30 mouse cellular contexts compared by ENCODE assay signal in the genomic region with DNA sequence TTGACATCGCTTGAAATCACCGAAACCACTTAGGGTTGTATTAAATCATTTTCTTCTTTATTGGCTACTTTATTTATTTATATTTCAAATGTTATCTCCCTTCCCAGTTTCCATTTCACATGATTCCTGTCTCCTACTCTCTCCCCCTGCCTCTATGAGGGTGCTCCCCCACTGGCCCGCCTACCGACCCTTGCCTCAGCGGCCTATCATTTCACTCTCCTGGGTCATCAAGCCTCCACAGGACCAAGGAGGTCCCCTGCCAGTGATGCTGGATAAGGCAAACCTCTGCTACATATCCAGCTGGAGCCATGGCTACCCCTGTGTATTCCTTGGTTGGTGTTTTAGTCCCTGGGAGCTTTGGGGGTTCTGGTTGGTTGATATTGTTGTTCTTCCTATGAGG.
"Had no signal": no experiment of that assay in that cellular context is flagged by ENCODE, and none has a peak within 500 bp of the region (broad histone marks: within the 10 kb centered on the region; RNA-seq: fewer than 3 reads in every experiment).

No protein-coding gene starts in this region.

- DNase-seq: left cerebral cortex, postnatal 4 days; liver; liver, embryonic 13.5 days; liver, postnatal 0 days; lung, adult 18-20 months; lung, adult 2 months; lung, embryonic 14.5 days; lung, postnatal 10 days; lung, postnatal 14 days; lung, postnatal 36 days; lung, postnatal 4 days; midbrain, embryonic 14.5 days had no signal

- H3K27me3 ChIP-seq: limb, embryonic 12.5 days; limb, embryonic 13.5 days; limb, embryonic 15.5 days; liver, embryonic 12.5 days; liver, embryonic 13.5 days; liver, embryonic 15.5 days; lung, embryonic 15.5 days; megakaryocyte, embryonic 14.5 days; midbrain, embryonic 13.5 days; midbrain, embryonic 15.5 days; neural tube, embryonic 12.5 days had no signal

- H3K9me3 ChIP-seq: limb, embryonic 10.5 days; limb, embryonic 12.5 days; limb, embryonic 13.5 days; limb, embryonic 15.5 days; liver, embryonic 12.5 days; liver, embryonic 13.5 days; liver, embryonic 15.5 days; lung, embryonic 15.5 days; megakaryocyte, embryonic 14.5 days; midbrain, embryonic 10.5 days; midbrain, embryonic 15.5 days; neural tube, embryonic 12.5 days had no signal

- H3K4me1 ChIP-seq: limb, embryonic 10.5 days; limb, embryonic 12.5 days; limb, embryonic 13.5 days; limb, embryonic 15.5 days; liver, embryonic 12.5 days; liver, embryonic 13.5 days; liver, embryonic 15.5 days; lung, embryonic 15.5 days; megakaryocyte, embryonic 14.5 days; midbrain, embryonic 10.5 days; midbrain, embryonic 13.5 days; midbrain, embryonic 15.5 days; neural tube, embryonic 12.5 days had no signal

- H3K4me2 ChIP-seq: limb, embryonic 12.5 days; limb, embryonic 13.5 days; limb, embryonic 15.5 days; liver, embryonic 11.5 days; liver, embryonic 12.5 days; liver, embryonic 13.5 days; liver, embryonic 15.5 days; lung, embryonic 14.5 days; lung, embryonic 15.5 days; midbrain, embryonic 11.5 days; midbrain, embryonic 13.5 days; midbrain, embryonic 15.5 days; neural tube, embryonic 12.5 days had no signal

- ATAC-seq: liver, embryonic 12.5 days; liver, postnatal 0 days; lung, postnatal 0 days; midbrain, embryonic 13.5 days; midbrain, embryonic 15.5 days had no signal

- H3K4me3 ChIP-seq: limb, embryonic 10.5 days; limb, embryonic 12.5 days; limb, embryonic 13.5 days; limb, embryonic 15.5 days; liver, embryonic 12.5 days; liver, embryonic 13.5 days; liver, embryonic 15.5 days; lung, embryonic 15.5 days; megakaryocyte, embryonic 14.5 days; midbrain, embryonic 10.5 days; midbrain, embryonic 13.5 days; midbrain, embryonic 15.5 days; myocyte; neural tube, embryonic 12.5 days had no signal

- H3K27ac ChIP-seq: limb, embryonic 10.5 days; limb, embryonic 12.5 days; limb, embryonic 13.5 days; limb, embryonic 15.5 days; liver, embryonic 12.5 days; liver, embryonic 13.5 days; liver, embryonic 14.5 days; liver, embryonic 15.5 days; lung, embryonic 15.5 days; macrophage; midbrain, embryonic 10.5 days; midbrain, embryonic 13.5 days; midbrain, embryonic 15.5 days; neural tube, embryonic 12.5 days had no signal

- H3K9ac ChIP-seq: limb, embryonic 12.5 days; limb, embryonic 13.5 days; limb, embryonic 15.5 days; liver, embryonic 12.5 days; liver, embryonic 13.5 days; liver, embryonic 14.5 days; liver, embryonic 15.5 days; liver, postnatal 0 days; lung, embryonic 14.5 days; lung, embryonic 15.5 days; midbrain, embryonic 13.5 days; midbrain, embryonic 15.5 days; neural tube, embryonic 12.5 days had no signal

- H3K36me3 ChIP-seq: limb, embryonic 10.5 days; limb, embryonic 12.5 days; limb, embryonic 13.5 days; limb, embryonic 15.5 days; liver, embryonic 12.5 days; liver, embryonic 13.5 days; liver, embryonic 15.5 days; lung, embryonic 15.5 days; midbrain, embryonic 10.5 days; midbrain, embryonic 13.5 days; midbrain, embryonic 15.5 days; neural tube, embryonic 12.5 days had no signal
